Mouse (Mus musculus): ENCODE results near the gene Trmt1. TPM values are rescaled to one million over a fixed set of nuclear protein-coding genes. Genes with fewer than 3 reads are reported as not detected.

Trmt1 gene
- total RNA-seq, 1 experiment from 2014 or later: 72.0 TPM

- no peak for ATAC-seq (replicated peaks in 1 of 2; ENCODE audit: insufficient read depth in 1 of 2, low FRiP score in 2 of 2, low TSS enrichment in 1 of 2, low read depth in 1 of 2, poor library complexity in 2 of 2, severe bottlenecking in 2 of 2)
These were observed 8.8 kb upstream of the Trmt1 start for GRCm38 (mm10) chr8:84677305-84677704.

- no peak for ATAC-seq (replicated peaks in 1 of 2; ENCODE audit: insufficient read depth in 1 of 2, low FRiP score in 2 of 2, low TSS enrichment in 1 of 2, low read depth in 1 of 2, poor library complexity in 2 of 2, severe bottlenecking in 2 of 2)
These were observed 4.6 kb upstream of the Trmt1 start for GRCm38 (mm10) chr8:84681476-84681875.

- no peak for ATAC-seq (replicated peaks in 1 of 2; ENCODE audit: insufficient read depth in 1 of 2, low FRiP score in 2 of 2, low TSS enrichment in 1 of 2, low read depth in 1 of 2, poor library complexity in 2 of 2, severe bottlenecking in 2 of 2)
These were observed 3.9 kb upstream of the Trmt1 start for GRCm38 (mm10) chr8:84682257-84682656.

GRCm38 (mm10) chr8:84684537-84684936 lies 1.6 kb upstream of the Trmt1 start:
- ATAC-seq (replicated peaks in 1 of 2; ENCODE audit: insufficient read depth in 1 of 2, low FRiP score in 2 of 2, low TSS enrichment in 1 of 2, low read depth in 1 of 2, poor library complexity in 2 of 2, severe bottlenecking in 2 of 2): no peak

- ATAC-seq (replicated peaks in 1 of 2; ENCODE audit: insufficient read depth in 1 of 2, low FRiP score in 2 of 2, low TSS enrichment in 1 of 2, low read depth in 1 of 2, poor library complexity in 2 of 2, severe bottlenecking in 2 of 2): no peak
These were observed 1.0 kb downstream of the Trmt1 start for GRCm38 (mm10) chr8:84687003-84687704.

GRCm38 (mm10) chr8:84687705-84688100 lies 1.6 kb downstream of the Trmt1 start, which contains the start of gene Nacc1:
Nacc1 (minus strand) TSS chr8:84687862.
- peak; percentile 75 to 80 for ATAC-seq (replicated peaks in 1 of 2; ENCODE audit: insufficient read depth in 1 of 2, low FRiP score in 2 of 2, low TSS enrichment in 1 of 2, low read depth in 1 of 2, poor library complexity in 2 of 2, severe bottlenecking in 2 of 2)

- ATAC-seq (replicated peaks in 1 of 2; ENCODE audit: insufficient read depth in 1 of 2, low FRiP score in 2 of 2, low TSS enrichment in 1 of 2, low read depth in 1 of 2, poor library complexity in 2 of 2, severe bottlenecking in 2 of 2): peak; percentile 78 to 82
These were observed 3.2 kb downstream of the Trmt1 start for GRCm38 (mm10) chr8:84689091-84689915.

- no peak for ATAC-seq (replicated peaks in 1 of 2; ENCODE audit: insufficient read depth in 1 of 2, low FRiP score in 2 of 2, low TSS enrichment in 1 of 2, low read depth in 1 of 2, poor library complexity in 2 of 2, severe bottlenecking in 2 of 2)
These were observed 7.2 kb downstream of the Trmt1 start for GRCm38 (mm10) chr8:84693332-84693731.

GRCm38 (mm10) chr8:84695140-84695539 lies 9.0 kb downstream of the Trmt1 start:
- ATAC-seq (replicated peaks in 1 of 2; ENCODE audit: insufficient read depth in 1 of 2, low FRiP score in 2 of 2, low TSS enrichment in 1 of 2, low read depth in 1 of 2, poor library complexity in 2 of 2, severe bottlenecking in 2 of 2): no peak

GRCm38 (mm10) chr8:84697166-84698130 lies 11.3 kb downstream of the Trmt1 start:
- no peak for ATAC-seq (replicated peaks in 1 of 2; ENCODE audit: insufficient read depth in 1 of 2, low FRiP score in 2 of 2, low TSS enrichment in 1 of 2, low read depth in 1 of 2, poor library complexity in 2 of 2, severe bottlenecking in 2 of 2)

GRCm38 (mm10) chr8:84698288-84698687 lies 12.2 kb downstream of the Trmt1 start:
- no peak for ATAC-seq (replicated peaks in 1 of 2; ENCODE audit: insufficient read depth in 1 of 2, low FRiP score in 2 of 2, low TSS enrichment in 1 of 2, low read depth in 1 of 2, poor library complexity in 2 of 2, severe bottlenecking in 2 of 2)

GRCm38 (mm10) chr8:84698929-84699401 lies 12.9 kb downstream of the Trmt1 start:
- ATAC-seq (replicated peaks in 1 of 2; ENCODE audit: insufficient read depth in 1 of 2, low FRiP score in 2 of 2, low TSS enrichment in 1 of 2, low read depth in 1 of 2, poor library complexity in 2 of 2, severe bottlenecking in 2 of 2): no peak

- peak; percentile 56 to 62 for ATAC-seq (replicated peaks in 1 of 2; ENCODE audit: insufficient read depth in 1 of 2, low FRiP score in 2 of 2, low TSS enrichment in 1 of 2, low read depth in 1 of 2, poor library complexity in 2 of 2, severe bottlenecking in 2 of 2)
These were observed 13.8 kb downstream of the Trmt1 start for GRCm38 (mm10) chr8:84699861-84700322.

GRCm38 (mm10) chr8:84700526-84700925 lies 14.4 kb downstream of the Trmt1 start:
- ATAC-seq (replicated peaks in 1 of 2; ENCODE audit: insufficient read depth in 1 of 2, low FRiP score in 2 of 2, low TSS enrichment in 1 of 2, low read depth in 1 of 2, poor library complexity in 2 of 2, severe bottlenecking in 2 of 2): no peak

- ATAC-seq (replicated peaks in 1 of 2; ENCODE audit: insufficient read depth in 1 of 2, low FRiP score in 2 of 2, low TSS enrichment in 1 of 2, low read depth in 1 of 2, poor library complexity in 2 of 2, severe bottlenecking in 2 of 2): peak; percentile 50 to 59
These were observed 15.1 kb downstream of the Trmt1 start, which contains the start of gene Lyl1 for GRCm38 (mm10) chr8:84700941-84701911. Lyl1 (plus strand) TSS chr8:84701457.

GRCm38 (mm10) chr8:84702561-84702960 lies 16.5 kb downstream of the Trmt1 start:
- ATAC-seq (replicated peaks in 1 of 2; ENCODE audit: insufficient read depth in 1 of 2, low FRiP score in 2 of 2, low TSS enrichment in 1 of 2, low read depth in 1 of 2, poor library complexity in 2 of 2, severe bottlenecking in 2 of 2): no peak
